Mouse (Mus musculus) embryonic facial prominence, embryonic 11.5 days (tissue): ENCODE data around the gene 4931417E11Rik. TPM values are rescaled to one million over a fixed set of nuclear protein-coding genes. Genes with fewer than 3 reads are reported as not detected.

ENCODE experiments used
- ATAC-seq: fragments of 200-750 bp; cut with Nextera tagmentation; replicated peaks from 2 replicates; pipeline ENCODE4 v1.8.0; 2017; ENCODE audit warnings: low read depth; ENCODE audit not compliant: insufficient number of reproducible peaks, low FRiP score, low TSS enrichment
- DNase-seq: peaks from one replicate; pipeline ENCODE4 v3.0.0-alpha.2; 2015; ENCODE audit warnings: low spot score
- H3K27ac ChIP-seq: fragments of 300-500 bp; sonication (generic); replicated peaks from 2 replicates; pipeline ENCODE4 v1.5.1; 2014; ENCODE audit warnings: mild to moderate bottlenecking, low read depth, low read length, control low read depth
- H3K27me3 ChIP-seq: fragments of 300-500 bp; sonication (generic); 2 replicates; pipeline ENCODE4 v1.6.1; 2014; ENCODE audit warnings: mild to moderate bottlenecking, low read length, moderate library complexity, mixed read lengths; ENCODE audit not compliant: control insufficient read depth, insufficient read depth
- H3K36me3 ChIP-seq: fragments of 300-500 bp; sonication (generic); replicated peaks from 2 replicates; pipeline ENCODE4 v1.6.1; 2014; ENCODE audit warnings: low read depth, mild to moderate bottlenecking, low read length, moderate library complexity, mixed read lengths; ENCODE audit not compliant: control insufficient read depth, insufficient read depth
- H3K4me1 ChIP-seq: fragments of 300-500 bp; sonication (generic); 2 replicates; pipeline ENCODE4 v1.6.1; 2014; ENCODE audit warnings: low read length, mixed read lengths; ENCODE audit not compliant: control insufficient read depth, insufficient read depth
- H3K4me2 ChIP-seq: fragments of 300-500 bp; sonication (generic); 2 replicates; pipeline ENCODE4 v1.6.1; 2014; ENCODE audit warnings: low read depth, mild to moderate bottlenecking, control low read depth, low read length, moderate library complexity
- H3K4me3 ChIP-seq: fragments of 300-500 bp; sonication (generic); 2 replicates; pipeline ENCODE4 v1.5.1; 2014; ENCODE audit warnings: low read depth, low read length, control low read depth
- H3K9ac ChIP-seq: fragments of 300-500 bp; sonication (generic); replicated peaks from 2 replicates; pipeline ENCODE4 v1.6.1; 2014; ENCODE audit warnings: mild to moderate bottlenecking, control low read depth, low read length
- H3K9me3 ChIP-seq: fragments of 300-500 bp; sonication (generic); replicated peaks from 2 replicates; pipeline ENCODE4 v1.6.1; 2016; ENCODE audit warnings: mild to moderate bottlenecking, low read length, inconsistent platforms, mixed read lengths; ENCODE audit not compliant: control insufficient read depth
- WGBS: fragments of 180-500 bp; shearing (Covaris S2); extraction: QIAGEN DNeasy Blood & Tissue Kit; methylation state at CpG from one replicate; pipeline ENCODE4 v1.1.7; 2014; 5-methylcytosine and 5-hydroxymethylcytosine counted together
- polyA plus RNA-seq: library from polyadenylated mRNA; unstranded; fragments of >200 nt; fragmentation: Nextera tagmentation; extraction: Ambion mirVana; gene quantifications from 2 replicates; pipeline ENCODE4 v1.2.1, GENCODE M21; 2014

The 4931417E11Rik gene
- polyA plus RNA-seq, 1 experiment from 2014 or later: not detected

- Histone ChIP-seq H3K4me2 (no peak overlapping the region), H3K36me3 (no peaks in the 10 kb centered on the region), H3K9ac (no peak overlapping the region), H3K4me1 (no peaks in the 10 kb centered on the region), H3K27ac (no peak overlapping the region), H3K9me3 (no peaks in the 10 kb centered on the region), H3K27me3 (no peaks in the 10 kb centered on the region), H3K4me3 (no peak overlapping the region)
- WGBS: 82% methylated on average over 5 of the region's 5 CpGs
- no peak for DNase-seq
- ATAC-seq: no peak
These were observed 6.9 kb downstream of the 4931417E11Rik start for GRCm38 (mm10) chr6:73462543-73462942.

- Histone ChIP-seq H3K9me3 (peaks cover 2% of the 10 kb centered on the region; the same call in 1 of the 2 replicates), H3K4me1 (no peaks in the 10 kb centered on the region), H3K27me3 (no peaks in the 10 kb centered on the region), H3K9ac (no peak overlapping the region), H3K27ac (no peak overlapping the region), H3K4me2 (no peak overlapping the region), H3K36me3 (no peaks in the 10 kb centered on the region), H3K4me3 (no peak overlapping the region)
- DNase-seq (no peak), ATAC-seq (no peak)
- 22% methylated on average over 3 of the region's 3 CpGs for WGBS
These were observed 35.6 kb downstream of the 4931417E11Rik start for GRCm38 (mm10) chr6:73433912-73434311.

GRCm38 (mm10) chr6:73428618-73429336 lies 40.7 kb downstream of the 4931417E11Rik start:
- Histone ChIP-seq H3K4me3 (no peak overlapping the region), H3K27ac (no peak overlapping the region), H3K9ac (no peak overlapping the region), H3K9me3 (peaks cover 2% of the 10 kb centered on the region; the same call in 1 of the 2 replicates), H3K4me1 (no peaks in the 10 kb centered on the region), H3K27me3 (no peaks in the 10 kb centered on the region), H3K4me2 (no peak overlapping the region), H3K36me3 (no peaks in the 10 kb centered on the region)
- 39% methylated on average over 14 of the region's 14 CpGs for WGBS
- ATAC-seq (no peak), DNase-seq (no peak)

- Histone ChIP-seq H3K4me1 (no peaks in the 10 kb centered on the region), H3K27me3 (no peaks in the 10 kb centered on the region), H3K36me3 (no peaks in the 10 kb centered on the region), H3K4me3 (no peak overlapping the region), H3K9ac (no peak overlapping the region), H3K27ac (no peak overlapping the region), H3K9me3 (peaks cover 2% of the 10 kb centered on the region; the same call in 1 of the 2 replicates), H3K4me2 (no peak overlapping the region)
- WGBS: 32% methylated on average over 1 of the region's 1 CpGs
- peak; percentile 70 for ATAC-seq
- peak; percentile 23 for DNase-seq
These were observed 42.1 kb downstream of the 4931417E11Rik start for GRCm38 (mm10) chr6:73427273-73427812.

Other genes with a start within 250 kb of the 4931417E11Rik start
- gene Dnah6, start 248.0 kb downstream of the 4931417E11Rik start, polyA plus RNA-seq: 0.04 TPM in 2 replicates
- gene Suclg1, start 221.3 kb downstream of the 4931417E11Rik start, polyA plus RNA-seq: 177 and 194 TPM in 2 replicates